Mouse (Mus musculus): ENCODE measurements around the gene Ttbk2.
A peak's percentile ranks its signal among the peaks of the same experiment; 100 is the strongest.

The Ttbk2 gene

DNA sequence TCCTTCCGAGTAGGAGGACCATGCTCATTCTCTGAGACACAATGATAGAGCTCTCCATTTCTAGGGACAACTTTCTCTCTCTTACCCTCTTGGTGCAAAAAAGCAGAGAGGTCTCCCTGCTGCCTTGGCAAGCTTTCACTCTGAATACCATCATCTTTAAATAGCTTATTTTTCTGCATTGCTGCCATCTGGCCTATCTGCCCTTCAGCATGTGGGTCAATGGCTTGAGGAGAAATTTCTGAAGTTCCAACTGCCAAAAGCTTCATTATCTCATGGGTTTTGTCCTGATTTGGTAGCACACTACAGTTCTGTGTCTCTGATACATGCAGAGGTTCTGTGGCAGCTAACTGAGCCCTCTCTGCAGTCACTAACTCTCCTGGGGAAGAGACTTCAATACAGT, 104.9 kb downstream of the Ttbk2 start:
- DNase-seq (ENCODE audit: low read depth, low spot score): no peak

GRCm38 (mm10) chr2:120731877-120732530, 118.4 kb downstream of the Ttbk2 start:
- no peak for DNase-seq (ENCODE audit: low read depth, low spot score)

GRCm38 (mm10) chr2:120731167-120731862, 119.1 kb downstream of the Ttbk2 start:
- DNase-seq (ENCODE audit: low read depth, low spot score): peak; percentile 98

- peak; percentile 28 for DNase-seq (ENCODE audit: low read depth, low spot score)
Measured at GRCm38 (mm10) chr2:120730639-120731166, 119.7 kb downstream of the Ttbk2 start.

DNA sequence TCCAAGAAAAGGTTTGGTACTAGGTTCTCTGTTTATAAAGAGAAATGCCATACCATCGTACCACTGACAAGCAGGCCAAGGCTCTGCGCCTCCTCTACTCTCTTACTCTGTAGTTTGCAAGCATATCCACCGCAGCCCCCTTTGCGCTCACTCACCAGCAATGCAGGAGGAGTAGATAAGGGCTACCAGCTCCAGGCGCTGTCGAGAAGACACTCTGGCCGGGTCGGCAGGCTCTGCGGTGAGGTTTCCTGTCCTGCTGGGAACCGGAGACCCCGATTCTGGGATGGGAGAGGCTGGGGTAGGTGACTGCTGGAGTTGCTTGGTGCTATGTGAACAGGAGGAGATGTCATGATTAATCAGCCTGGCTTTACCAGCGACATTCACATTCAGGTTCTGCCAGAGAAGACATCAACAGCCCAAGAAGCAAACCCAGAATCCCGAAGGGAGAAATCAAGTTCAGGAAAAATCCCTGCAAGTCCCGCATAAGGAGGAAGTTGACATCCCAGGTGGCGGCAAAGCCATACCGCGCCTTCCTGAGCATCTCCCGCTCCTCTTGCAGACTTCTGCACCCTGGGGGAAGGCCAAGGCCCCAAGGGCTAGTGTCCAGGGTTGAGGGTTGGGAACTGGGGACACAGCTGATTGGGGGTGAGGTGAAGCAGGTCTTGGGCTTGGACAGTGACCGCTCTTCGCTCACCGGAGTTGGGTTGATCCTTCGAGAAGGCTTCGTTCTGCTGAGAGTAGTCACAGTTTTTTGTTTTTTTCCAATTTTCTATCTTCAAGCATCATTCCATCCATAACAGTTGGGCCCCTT, 120.4 kb downstream of the Ttbk2 start:
- DNase-seq (ENCODE audit: low read depth, low spot score): no peak

- no peak for DNase-seq (ENCODE audit: low read depth, low spot score)
Measured at GRCm38 (mm10) chr2:120724176-120724575, 126.2 kb downstream of the Ttbk2 start.

- no peak for DNase-seq (ENCODE audit: low read depth, low spot score)
Measured at GRCm38 (mm10) chr2:120723621-120724020, 126.8 kb downstream of the Ttbk2 start.

DNA sequence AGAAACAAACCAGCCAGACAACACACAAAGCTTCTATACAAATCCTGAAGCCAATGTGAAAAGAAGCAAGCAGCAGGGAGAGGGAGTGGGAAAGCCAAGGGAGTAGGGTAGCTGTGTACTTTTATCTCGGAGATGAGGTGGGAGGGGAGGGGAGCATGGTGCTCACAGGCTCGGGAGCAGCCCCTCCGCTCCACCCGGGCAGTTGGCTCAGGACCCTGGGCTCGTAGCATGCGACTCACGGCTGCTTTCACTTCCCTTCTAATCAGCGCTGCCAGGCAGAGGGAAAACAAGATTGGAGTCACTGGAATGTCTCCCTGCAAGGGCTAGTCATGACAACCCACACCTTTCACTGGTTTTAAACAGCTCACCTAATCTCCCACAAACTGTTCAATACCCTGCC, 127.9 kb downstream of the Ttbk2 start:
- no peak for DNase-seq (ENCODE audit: low read depth, low spot score)

DNA sequence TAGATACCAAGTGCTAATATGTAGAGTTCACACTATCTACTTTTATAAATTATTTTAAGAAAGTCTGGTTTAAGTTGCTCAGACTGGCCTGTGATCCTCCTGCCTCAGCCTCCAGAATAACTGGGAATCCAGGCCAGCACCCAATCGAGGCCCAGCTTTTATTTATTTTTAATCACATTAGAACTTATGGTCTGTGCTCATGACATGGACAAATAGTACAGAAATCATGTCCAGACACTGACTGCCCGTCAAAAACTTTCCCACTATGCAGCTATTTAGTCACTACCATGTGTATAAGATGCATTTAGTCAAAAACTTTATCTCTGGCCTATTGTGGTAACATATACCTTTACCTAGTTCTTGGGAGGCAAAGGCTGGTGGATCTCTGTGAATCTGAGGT, 128.5 kb downstream of the Ttbk2 start:
- DNase-seq (ENCODE audit: low read depth, low spot score): no peak

DNA sequence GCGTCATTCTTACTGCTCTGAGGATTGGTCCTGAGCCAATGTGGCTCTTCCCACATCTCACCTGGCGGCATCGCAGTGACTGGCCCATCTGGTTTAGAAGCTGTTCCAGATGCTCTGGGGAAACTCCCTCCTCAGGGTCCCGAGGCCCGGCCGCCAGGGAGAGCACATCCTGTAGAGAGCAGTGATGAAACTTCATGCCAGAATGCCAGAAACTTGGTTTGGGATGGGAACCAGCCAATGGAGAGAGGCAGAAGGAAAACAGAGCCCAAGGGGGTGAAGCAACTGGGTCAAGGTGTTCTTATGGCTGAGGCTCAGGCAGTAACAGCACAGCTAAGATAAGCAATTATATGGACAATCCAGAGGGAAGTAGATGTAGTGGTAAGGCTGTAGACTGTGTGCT, 129.6 kb downstream of the Ttbk2 start:
- DNase-seq (ENCODE audit: low read depth, low spot score): no peak

GRCm38 (mm10) chr2:120718496-120718895, 131.9 kb downstream of the Ttbk2 start:
- DNase-seq (ENCODE audit: low read depth, low spot score): no peak

DNA sequence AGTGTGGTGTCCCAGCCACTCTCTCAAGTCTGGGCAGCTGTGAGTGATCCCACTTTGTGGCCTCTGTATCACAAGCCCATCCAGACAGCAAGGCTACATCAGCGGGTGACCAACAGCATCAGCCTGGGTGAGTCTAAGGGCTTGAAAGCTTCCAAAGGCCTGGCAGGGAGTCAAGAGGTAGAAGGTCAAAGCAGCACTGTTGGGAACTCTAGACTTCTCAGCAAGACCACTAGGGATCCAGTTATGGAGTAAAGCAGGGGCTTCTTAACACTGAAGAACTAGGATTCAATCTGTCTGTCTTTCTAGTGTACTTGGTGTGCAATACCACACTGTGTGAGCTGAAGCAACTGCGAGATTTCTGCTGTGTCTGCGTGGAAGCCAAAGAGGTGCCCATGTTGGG, 137.0 kb downstream of the Ttbk2 start:
- DNase-seq (ENCODE audit: low read depth, low spot score): no peak

DNA sequence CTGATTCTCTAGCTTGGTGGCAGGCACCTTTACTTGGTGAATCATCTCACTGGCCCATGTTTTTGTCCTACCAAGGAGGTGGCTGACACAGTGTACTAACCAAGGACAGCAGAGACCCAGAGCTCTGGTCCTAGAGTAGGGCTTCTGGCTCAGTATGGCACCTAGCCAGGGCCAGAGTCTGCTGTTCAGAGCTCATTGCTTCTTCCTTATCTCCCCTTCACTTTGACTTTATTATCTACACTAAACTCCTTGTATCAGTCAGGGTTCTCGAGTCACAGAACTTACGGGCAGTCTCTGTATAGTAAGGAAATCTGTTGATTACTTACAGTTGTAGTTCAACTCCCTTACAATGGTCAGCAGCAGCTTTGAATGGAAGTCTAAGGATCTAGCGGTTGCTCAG, 139.5 kb downstream of the Ttbk2 start:
- no peak for DNase-seq (ENCODE audit: low read depth, low spot score)

GRCm38 (mm10) chr2:120710154-120710553, 140.2 kb downstream of the Ttbk2 start:
- no peak for DNase-seq (ENCODE audit: low read depth, low spot score)

DNA sequence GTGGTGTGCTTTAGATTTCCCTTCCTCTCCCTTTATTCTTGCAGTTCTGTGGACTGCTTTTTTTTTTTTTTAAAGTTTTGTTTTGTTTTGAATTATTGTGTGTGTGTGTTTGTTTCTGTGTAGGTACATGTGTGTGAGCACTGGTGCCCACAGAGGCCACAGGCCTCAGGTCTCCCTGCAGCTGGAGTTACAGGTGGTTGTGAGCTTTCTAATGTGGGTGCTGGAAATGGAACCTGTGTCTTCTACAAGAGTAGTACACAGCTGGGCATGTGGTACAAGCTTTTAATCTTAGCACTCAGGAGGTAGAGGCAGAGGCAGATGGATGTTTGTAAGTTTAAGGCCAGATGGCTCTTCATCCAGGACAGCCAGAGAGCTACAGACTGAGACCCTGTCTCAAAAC, 143.4 kb downstream of the Ttbk2 start:
- DNase-seq (ENCODE audit: low read depth, low spot score): no peak

DNA sequence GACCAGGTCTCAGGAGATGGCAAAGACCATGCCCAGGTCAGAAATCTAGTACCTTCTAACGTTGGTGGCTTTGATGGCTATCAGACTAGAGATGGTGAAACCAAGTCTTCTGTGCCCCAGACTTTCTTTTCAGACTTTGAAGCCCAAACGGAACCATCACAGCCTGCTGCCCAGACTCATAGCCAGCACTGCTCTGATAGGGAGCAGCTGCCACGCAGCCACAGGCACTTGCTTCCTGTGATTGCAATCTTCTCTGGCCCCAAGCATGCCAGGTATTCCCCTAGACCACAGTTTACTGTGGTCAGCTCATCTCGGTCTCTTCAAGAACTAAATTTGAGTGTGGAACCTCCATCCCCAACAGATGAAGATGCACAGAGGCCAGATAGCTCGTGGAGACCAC, 147.7 kb downstream of the Ttbk2 start:
- DNase-seq (ENCODE audit: low read depth, low spot score): no peak

- DNase-seq (ENCODE audit: low read depth, low spot score): no peak
Measured at GRCm38 (mm10) chr2:120700379-120700885, 150.0 kb downstream of the Ttbk2 start.

DNA sequence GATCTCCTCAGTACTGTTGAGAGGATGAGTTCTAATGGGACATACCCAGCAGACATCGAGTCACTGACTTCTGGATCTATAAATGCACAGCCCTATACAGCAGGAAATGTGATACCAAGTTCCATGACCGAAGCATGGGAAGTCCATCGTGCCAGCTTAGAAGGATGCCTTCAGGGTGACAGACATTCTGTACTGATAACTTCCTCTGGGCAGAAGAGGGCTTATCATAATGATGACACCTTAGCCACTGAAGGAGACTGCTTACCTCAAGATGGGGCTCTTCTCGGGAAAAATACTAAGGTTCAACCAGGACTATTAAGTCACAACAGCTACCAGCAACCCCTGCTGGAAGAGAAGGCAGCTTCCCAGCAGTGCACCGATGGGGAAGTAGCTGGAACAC, 152.6 kb downstream of the Ttbk2 start:
- no peak for DNase-seq (ENCODE audit: low read depth, low spot score)

All from ZHBTc4 (cell line).